Mouse (Mus musculus) midbrain, postnatal 0 days (tissue): ENCODE data around the gene Shf. TPM values are rescaled to one million over a fixed set of nuclear protein-coding genes. Genes with fewer than 3 reads are reported as not detected.

Source experiments
- ATAC-seq: fragments of 200-750 bp; cut with Nextera tagmentation; 2 replicates; pipeline ENCODE4 v1.8.0; 2017; ENCODE audit warnings: moderate number of reproducible peaks, mild to moderate bottlenecking, moderate TSS enrichment, moderate library complexity; ENCODE audit not compliant: low FRiP score
- DNase-seq: peaks from one replicate; pipeline ENCODE4 v3.0.0-alpha.2; 2015; ENCODE audit warnings: low spot score
- H3K27ac ChIP-seq: fragments of 300-500 bp; sonication (generic); 2 replicates; pipeline ENCODE4 v1.5.1; 2014; ENCODE audit warnings: low read depth, mild to moderate bottlenecking, low read length, mixed read lengths
- H3K27me3 ChIP-seq: fragments of 300-500 bp; sonication (generic); 2 replicates; pipeline ENCODE4 v1.6.1; 2014; ENCODE audit warnings: low read length, control low read depth, mixed read lengths; ENCODE audit not compliant: insufficient read depth
- H3K36me3 ChIP-seq: fragments of 300-500 bp; sonication (generic); 2 replicates; pipeline ENCODE4 v1.6.1; 2014; ENCODE audit warnings: low read length, control low read depth, mixed read lengths; ENCODE audit not compliant: insufficient read depth
- H3K4me1 ChIP-seq: fragments of 300-500 bp; sonication (generic); 2 replicates; pipeline ENCODE4 v1.6.1; 2014; ENCODE audit warnings: mild to moderate bottlenecking, control low read depth, antibody characterized with exemption, low read length, mixed read lengths; ENCODE audit not compliant: insufficient read depth
- H3K4me2 ChIP-seq: fragments of 300-500 bp; sonication (generic); 2 replicates; pipeline ENCODE4 v1.6.1; 2014; ENCODE audit warnings: low read depth, mild to moderate bottlenecking, low read length, mixed read lengths; ENCODE audit not compliant: poor library complexity, severe bottlenecking
- H3K4me3 ChIP-seq: fragments of 300-500 bp; sonication (generic); 2 replicates; pipeline ENCODE4 v1.5.1; 2014; ENCODE audit warnings: low read depth, mild to moderate bottlenecking, low read length, moderate library complexity
- H3K9ac ChIP-seq: fragments of 300-500 bp; sonication (generic); replicated peaks from 2 replicates; pipeline ENCODE4 v1.6.1; 2014; ENCODE audit warnings: mild to moderate bottlenecking, low read length, moderate library complexity, mixed read lengths; ENCODE audit not compliant: poor library complexity, severe bottlenecking
- H3K9me3 ChIP-seq: fragments of 300-500 bp; sonication (generic); 2 replicates; pipeline ENCODE4 v1.6.1; 2016; ENCODE audit warnings: low read length, control low read depth
- CTCF ChIP-seq: IDR thresholded peaks from 2 replicates; pipeline ENCODE4 v1.5.1; 2016; ENCODE audit warnings: antibody characterized with exemption, mild to moderate bottlenecking
- WGBS: fragments of 180-500 bp; shearing (Covaris S2); extraction: QIAGEN DNeasy Blood & Tissue Kit; methylation state at CpG from one replicate; pipeline ENCODE4 v1.1.7; 2014; 5-methylcytosine and 5-hydroxymethylcytosine counted together
- polyA plus RNA-seq: library from polyadenylated mRNA; unstranded; fragments of >200 nt; fragmentation: Nextera tagmentation; extraction: Ambion mirVana; gene quantifications from 2 replicates; pipeline ENCODE4 v1.2.1, GENCODE M21; 2015
- total RNA-seq: library from RNA; depleted of rRNA; stranded (reverse); fragments of >200 nt; gene quantifications from 2 replicates; pipeline ENCODE4 v1.2.3, GENCODE M21; 2014

The Shf gene
- total and polyA plus RNA-seq, 2 experiments from 2014 or later, result 9.2 to 138 TPM

DNA sequence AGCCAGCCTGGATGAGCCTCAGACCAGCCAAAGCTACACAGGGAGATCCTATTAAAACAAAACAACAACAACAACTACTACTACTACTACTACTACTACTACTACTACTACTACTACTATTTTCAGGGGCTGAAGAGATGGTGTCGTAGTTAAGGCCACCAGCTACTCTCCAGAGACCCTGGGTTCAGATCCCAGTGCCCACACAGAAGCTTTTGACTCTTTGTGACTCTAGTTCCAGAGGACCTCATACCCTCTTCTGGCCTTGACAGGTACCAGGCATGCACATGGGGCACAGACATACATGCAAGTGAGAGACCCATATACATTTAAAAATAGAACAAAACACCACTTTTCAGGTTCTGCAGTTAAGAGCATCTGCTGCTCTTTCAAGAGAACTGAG lies 3.6 kb upstream of the Shf start:
- Histone ChIP-seq H3K4me1 (no peaks in the 10 kb centered on the region; the same call in 1 of the 2 replicates), H3K4me3 (no peak overlapping the region), H3K27me3 (no peaks in the 10 kb centered on the region), H3K27ac (no peak overlapping the region), H3K4me2 (no peak overlapping the region), H3K9me3 (no peaks in the 10 kb centered on the region), H3K9ac (no peak overlapping the region), H3K36me3 (no peaks in the 10 kb centered on the region)
- DNase-seq (no peak), ATAC-seq (no peak)
- 92% methylated on average over 1 of the region's 1 CpGs for WGBS
- no peak for TF ChIP-seq CTCF

DNA sequence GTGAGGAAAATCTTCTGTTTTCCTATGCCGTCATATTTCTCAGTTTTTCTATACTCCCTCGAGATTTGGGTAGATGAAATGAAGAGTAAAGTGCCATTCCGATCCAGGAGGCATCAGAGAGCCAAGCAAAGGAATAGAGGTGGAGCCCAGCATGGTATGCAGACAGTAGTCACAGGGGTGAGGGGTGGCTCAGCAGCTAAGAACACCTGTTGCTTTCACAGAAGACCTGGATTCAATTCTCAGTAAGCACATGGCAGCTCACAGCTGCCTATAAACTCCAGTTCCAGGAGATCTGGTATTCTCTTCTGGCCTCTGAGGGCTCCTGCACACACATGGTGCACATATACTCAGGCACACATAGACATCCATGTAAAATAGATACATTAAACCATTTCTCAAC lies 3.1 kb upstream of the Shf start:
- 64% methylated on average over 3 of the region's 3 CpGs for WGBS
- TF ChIP-seq CTCF, result no peak
- Histone ChIP-seq H3K36me3 (no peaks in the 10 kb centered on the region), H3K4me3 (no peak overlapping the region), H3K9me3 (no peaks in the 10 kb centered on the region), H3K27ac (no peak overlapping the region), H3K9ac (no peak overlapping the region), H3K4me1 (peaks cover 4% of the 10 kb centered on the region; the same call in 1 of the 2 replicates), H3K4me2 (no peak overlapping the region), H3K27me3 (no peaks in the 10 kb centered on the region)
- ATAC-seq (no peak), DNase-seq (no peak)

DNA sequence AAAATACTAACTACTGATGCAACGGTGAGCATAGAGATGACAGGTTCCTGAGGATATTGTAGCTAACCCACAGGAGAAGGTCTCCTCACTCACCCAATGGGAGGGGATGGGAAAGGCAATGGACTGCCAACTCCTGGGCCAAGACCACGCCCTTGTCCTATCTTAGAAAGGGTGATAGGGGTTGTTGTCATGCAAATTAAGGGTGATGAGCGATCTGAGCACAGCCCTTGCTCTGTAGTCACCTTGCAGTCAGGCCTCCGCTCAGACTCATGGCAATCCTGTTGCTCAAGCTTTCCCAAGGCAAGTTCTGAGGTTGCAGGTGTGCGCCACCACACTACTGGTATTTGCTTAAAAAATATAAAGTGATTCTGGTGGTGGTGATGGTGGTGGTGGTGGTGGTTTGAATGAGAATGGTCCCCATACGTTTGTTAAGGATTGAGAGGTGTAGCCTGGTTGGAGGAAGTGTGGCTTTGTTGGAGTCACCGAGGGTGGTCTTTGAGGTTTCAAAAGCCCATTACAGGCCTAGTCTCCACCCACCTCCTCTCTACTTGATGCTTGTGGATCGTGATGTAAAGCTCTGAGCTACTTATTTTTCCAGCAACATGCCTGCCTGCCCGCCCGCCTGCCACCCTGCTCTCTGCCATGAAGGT lies 1.3 kb upstream of the Shf start:
- H3K4me3 ChIP-seq, result no peak overlapping the region
- TF ChIP-seq CTCF, result no peak
- H3K4me1 ChIP-seq, result peaks cover 18% of the 10 kb centered on the region; the same call in 1 of the 2 replicates
- no peaks in the 10 kb centered on the region for H3K36me3 ChIP-seq
- 43% methylated on average over 10 of the region's 10 CpGs for WGBS
- H3K27me3 ChIP-seq, result no peaks in the 10 kb centered on the region
- H3K4me2 ChIP-seq, result peak overlapping the region; percentile 81; the same call in 1 of the 2 replicates
- H3K9me3 ChIP-seq, result no peaks in the 10 kb centered on the region
- ATAC-seq, result no peak
- H3K9ac ChIP-seq, result no peak overlapping the region
- no peak overlapping the region for H3K27ac ChIP-seq
- no peak for DNase-seq

DNA sequence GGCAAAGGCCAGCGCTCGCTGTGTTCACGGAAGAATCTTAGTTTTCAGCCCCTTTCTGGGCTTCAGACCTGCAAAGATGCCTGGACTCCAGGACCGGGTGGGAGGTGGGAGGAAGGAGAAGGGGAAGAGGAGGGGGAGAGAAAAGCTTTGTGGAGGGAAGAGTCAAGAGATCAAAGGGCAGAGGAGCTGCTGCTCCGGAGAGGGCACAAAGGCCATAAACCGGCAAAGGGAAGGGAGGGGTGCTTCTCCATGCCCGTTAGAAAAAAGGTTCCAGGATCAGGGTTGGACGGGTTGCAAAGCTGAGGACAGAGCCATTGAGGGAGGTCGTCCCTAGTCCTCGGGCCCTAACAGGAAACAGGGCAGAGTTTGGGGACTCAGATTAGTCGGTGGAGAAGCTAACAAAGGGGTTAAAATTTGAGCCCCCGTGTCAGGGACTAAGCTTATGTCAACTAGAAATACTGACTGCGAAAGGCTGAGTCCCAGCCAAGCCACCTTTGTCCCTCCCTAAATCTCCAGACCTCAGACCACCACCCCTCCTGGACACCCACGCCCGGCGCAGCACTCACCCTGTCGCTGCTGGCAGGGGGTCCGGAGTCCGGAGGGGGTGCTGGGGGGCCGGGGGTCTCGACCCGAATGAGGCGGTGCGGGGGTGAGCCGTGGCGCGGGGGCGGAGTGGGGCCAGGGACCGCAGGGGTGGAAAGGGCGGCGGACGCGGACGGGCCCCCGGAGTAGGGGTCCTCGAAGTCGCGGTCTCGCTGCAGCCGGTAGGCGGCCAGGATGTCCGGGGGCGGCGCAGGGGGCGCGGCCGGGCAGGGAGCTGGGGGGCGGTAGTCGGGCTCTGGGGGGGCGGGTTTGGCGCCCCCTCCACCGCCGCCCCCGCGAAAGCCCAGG lies 636 bp downstream of the Shf start:
- H3K36me3 ChIP-seq, result no peaks in the 10 kb centered on the region
- H3K27me3 ChIP-seq, result no peaks in the 10 kb centered on the region
- H3K27ac ChIP-seq, result peak overlapping the region; percentile 68
- peaks cover 18% of the 10 kb centered on the region; the same call in 1 of the 2 replicates for H3K4me1 ChIP-seq
- H3K9me3 ChIP-seq, result no peaks in the 10 kb centered on the region
- DNase-seq, result no peak
- H3K4me2 ChIP-seq, result peak overlapping the region; percentile 81
- peak; percentile 40 for TF ChIP-seq CTCF
- WGBS, result under 1% methylated on average over 32 of the region's 55 CpGs
- peak overlapping the region; percentile 91 for H3K9ac ChIP-seq
- peak overlapping the region; percentile 93 for H3K4me3 ChIP-seq
- peak; percentile 44 for ATAC-seq

DNA sequence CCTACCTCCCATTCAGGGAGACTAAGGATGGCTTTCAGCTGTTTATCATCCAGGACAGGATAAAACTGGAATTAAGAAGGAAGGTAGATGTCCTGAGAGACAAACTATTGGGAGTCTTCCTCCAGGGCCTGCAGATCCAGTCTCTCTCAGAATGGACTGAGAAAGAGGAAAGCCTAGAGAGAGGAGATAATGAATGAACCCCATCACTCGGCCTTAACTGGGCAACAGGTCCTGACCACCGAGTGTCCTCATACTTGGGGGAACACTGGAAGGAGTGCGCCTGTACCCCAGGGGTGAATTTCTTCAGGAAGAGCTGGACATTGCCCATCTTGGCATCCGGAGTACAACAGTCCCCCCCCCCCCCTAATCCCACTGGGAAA lies 1.3 kb downstream of the Shf start:
- Histone ChIP-seq H3K9me3 (no peaks in the 10 kb centered on the region), H3K9ac (peak overlapping the region; percentile 91), H3K27me3 (no peaks in the 10 kb centered on the region), H3K27ac (peak overlapping the region; percentile 51; the same call in 1 of the 2 replicates), H3K4me1 (peaks cover 18% of the 10 kb centered on the region; the same call in 1 of the 2 replicates), H3K4me2 (peak overlapping the region; percentile 81), H3K4me3 (peak overlapping the region; percentile 93), H3K36me3 (no peaks in the 10 kb centered on the region)
- DNase-seq (no peak), ATAC-seq (no peak)
- no peak for TF ChIP-seq CTCF
- WGBS, result 6% methylated on average over 4 of the region's 4 CpGs

DNA sequence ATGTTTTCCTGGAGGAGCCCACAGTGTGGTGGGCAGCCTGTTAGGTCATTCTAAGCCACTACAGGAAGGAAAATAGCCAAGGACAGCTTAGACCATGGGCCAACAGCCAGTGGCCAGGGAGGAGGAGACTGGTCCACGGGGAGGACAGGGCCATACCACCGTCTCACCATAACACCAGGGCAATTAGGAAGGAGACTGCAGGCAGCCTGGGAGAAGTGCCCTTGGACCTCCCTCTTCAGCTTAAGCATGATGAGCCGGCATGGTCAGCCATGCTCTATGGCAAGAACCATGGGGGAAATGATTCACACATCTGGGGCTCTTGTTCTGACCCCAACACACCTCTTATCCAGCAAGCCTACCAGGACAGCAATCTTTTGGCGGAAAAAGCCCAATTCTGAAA lies 1.8 kb downstream of the Shf start:
- no peak overlapping the region for H3K27ac ChIP-seq
- TF ChIP-seq CTCF, result no peak
- H3K27me3 ChIP-seq, result no peaks in the 10 kb centered on the region
- peak overlapping the region; percentile 93 for H3K4me3 ChIP-seq
- H3K9me3 ChIP-seq, result no peaks in the 10 kb centered on the region
- H3K9ac ChIP-seq, result peak overlapping the region; percentile 91; the same call in 1 of the 2 replicates
- peak overlapping the region; percentile 81 for H3K4me2 ChIP-seq
- no peaks in the 10 kb centered on the region for H3K36me3 ChIP-seq
- DNase-seq, result peak; percentile 26
- no peak for ATAC-seq
- H3K4me1 ChIP-seq, result peaks cover 18% of the 10 kb centered on the region; the same call in 1 of the 2 replicates
- WGBS, result 30% methylated on average over 4 of the region's 4 CpGs
